Mouse (Mus musculus): ENCODE results near the gene Adcy2.

- TF ChIP-seq CTCF (IDR thresholded peaks at IDR 0.05; ENCODE audit: control insufficient read depth, insufficient read depth, low read length) (no peak), POLR2A (IDR thresholded peaks at IDR 0.05; ENCODE audit: borderline replicate concordance, control insufficient read depth, low read depth, low read length) (no peak)
Observed at GRCm38 (mm10) chr13:68984000-68984399, 15.3 kb downstream of the Adcy2 start.

All from bone marrow, adult 2 months (tissue).